Mouse (Mus musculus): ENCODE results near the gene Dennd4a. TPM values are rescaled to one million over a fixed set of nuclear protein-coding genes. Genes with fewer than 3 reads are reported as not detected.

The Dennd4a gene
- total RNA-seq, 4 experiments from 2014 or later, result 5.7 to 8.5 (median 6.3) TPM

DNA sequence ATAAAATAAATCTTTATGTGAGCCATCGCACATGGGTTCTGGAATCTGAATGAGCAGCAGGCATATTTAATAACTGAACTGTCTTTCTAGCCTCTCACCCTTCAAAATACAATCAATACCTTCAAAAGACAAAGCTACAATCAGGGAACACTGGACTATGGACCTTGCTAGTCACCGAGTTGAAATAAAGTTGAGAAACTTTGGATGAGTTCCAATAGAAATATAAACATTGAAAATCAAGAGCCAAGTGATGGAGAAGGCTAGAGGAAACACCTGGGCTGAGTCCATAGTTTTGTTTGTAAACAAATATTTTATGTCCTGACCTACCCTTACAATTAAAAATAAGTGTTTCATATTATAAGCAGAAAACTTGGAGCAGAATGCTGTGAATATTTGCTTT is 102.8 kb downstream of the Dennd4a start:
- DNase-seq (ENCODE audit: low spot score), result no peak

DNA sequence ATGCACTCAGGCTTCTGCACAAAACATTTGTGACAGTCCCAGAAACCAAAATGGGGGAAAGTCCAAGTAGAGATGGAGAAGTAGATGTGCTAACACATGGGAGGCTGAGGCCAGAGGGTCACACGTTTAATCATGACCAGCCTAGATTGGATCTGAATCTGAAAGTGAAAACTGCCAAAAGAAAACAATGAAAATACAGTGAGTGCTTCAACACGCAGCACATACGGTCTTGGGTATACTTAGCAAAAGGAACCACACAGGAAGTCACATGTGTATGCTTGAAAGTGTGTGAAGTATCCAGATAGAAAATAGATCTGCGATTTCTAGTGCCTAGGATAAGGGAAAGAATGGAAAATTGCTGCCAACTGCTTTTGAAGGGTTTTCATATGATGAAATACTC is 103.5 kb downstream of the Dennd4a start:
- no peak for DNase-seq (ENCODE audit: low spot score)

DNA sequence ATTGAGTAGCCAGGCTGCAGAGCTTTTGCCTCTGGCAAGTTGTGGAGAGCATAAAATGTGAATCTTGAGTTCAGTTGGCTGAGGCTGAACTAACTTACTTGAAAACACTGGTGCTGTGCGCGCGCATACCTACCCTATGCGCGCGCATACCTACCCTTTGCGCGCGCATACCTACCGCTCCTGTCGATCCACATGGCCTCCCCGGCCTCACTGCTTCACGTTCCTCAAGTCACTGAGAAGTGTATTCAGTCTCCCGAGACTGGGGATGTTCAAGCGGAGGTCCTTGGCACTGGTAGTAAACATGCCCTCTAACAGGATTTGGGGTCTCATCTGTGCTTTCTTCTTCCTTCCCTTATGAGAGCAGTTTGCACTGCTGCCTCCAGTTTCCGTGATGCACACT is 107.4 kb downstream of the Dennd4a start:
- no peak for DNase-seq (ENCODE audit: low spot score)

DNA sequence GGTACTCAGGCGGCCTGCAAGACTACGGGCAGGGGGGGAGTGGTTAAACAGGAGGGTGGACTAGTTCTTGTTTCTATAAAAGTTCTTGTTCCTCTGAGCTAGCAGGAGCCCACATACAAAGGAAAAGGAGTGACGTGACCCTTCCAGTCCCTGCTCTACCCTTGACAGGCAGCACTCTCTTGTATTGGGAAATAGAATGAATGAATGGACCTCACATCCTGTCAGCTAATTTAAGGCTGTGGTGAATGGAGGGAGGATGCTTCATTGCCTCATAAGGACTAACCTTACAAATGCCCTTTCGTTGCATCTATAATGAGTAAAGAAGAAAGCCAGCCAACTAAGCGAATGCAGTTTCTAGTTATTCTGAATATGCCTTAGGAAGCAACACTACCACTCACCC is 114.6 kb downstream of the Dennd4a start:
- DNase-seq (ENCODE audit: low spot score), result no peak

DNA sequence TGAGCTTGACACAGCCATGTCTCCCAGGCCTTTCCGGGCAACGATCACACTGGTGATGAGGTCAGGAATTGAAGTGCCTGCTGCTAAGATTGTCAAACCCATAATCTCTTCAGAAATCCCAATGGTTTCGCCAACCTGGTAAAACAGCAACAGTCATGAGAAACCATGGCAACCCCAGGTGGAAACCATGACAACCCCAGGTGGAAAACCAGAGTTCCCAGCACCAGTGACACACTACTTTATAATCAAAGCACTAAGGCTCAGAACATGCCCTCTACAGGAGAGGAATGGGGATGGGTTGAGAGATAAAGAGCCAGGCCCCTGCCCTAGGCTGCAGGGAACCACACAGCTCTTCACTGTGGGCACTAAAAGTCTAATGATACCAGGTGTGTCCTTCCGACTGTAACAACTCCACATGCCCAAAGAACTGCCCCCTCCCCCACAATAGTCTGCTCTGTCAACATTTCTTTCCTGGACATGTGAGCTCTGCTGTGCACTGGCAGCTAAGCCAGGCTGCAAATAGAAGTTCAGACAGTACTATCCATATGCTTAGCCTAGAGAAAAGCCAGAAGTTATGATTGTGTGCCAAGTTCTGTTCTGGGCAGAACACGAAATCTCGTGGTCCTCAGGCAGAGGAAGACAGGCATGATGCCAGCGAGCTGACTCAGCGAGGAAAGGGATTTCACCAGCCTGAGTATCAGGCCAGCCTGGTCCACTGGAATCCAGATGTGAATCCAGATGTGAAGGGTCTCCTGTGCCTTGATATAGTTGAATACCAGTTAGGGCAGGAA is 115.3 kb downstream of the Dennd4a start:
- DNase-seq (ENCODE audit: low spot score), result peak; percentile 66

DNA sequence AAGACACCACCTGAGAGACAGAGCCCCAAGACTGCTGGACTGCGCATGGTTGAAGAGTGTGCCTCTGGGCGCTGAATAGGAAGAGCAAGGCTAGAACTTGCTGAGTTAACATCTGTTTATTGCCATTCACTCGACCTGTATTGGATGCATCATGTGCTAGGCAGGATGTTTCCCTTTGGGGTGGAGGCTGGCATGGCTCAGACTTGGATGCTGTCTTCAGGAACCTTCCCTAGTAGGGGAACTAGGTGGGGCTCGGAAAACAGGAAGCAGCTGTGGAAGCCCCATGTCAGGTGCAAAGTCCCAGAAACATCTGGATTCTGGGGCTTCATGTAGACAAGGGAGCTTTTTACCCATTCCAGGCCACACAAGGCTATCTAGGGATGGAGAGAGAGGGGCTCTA is 119.1 kb downstream of the Dennd4a start:
- peak; percentile 43 for DNase-seq (ENCODE audit: low spot score)

DNA sequence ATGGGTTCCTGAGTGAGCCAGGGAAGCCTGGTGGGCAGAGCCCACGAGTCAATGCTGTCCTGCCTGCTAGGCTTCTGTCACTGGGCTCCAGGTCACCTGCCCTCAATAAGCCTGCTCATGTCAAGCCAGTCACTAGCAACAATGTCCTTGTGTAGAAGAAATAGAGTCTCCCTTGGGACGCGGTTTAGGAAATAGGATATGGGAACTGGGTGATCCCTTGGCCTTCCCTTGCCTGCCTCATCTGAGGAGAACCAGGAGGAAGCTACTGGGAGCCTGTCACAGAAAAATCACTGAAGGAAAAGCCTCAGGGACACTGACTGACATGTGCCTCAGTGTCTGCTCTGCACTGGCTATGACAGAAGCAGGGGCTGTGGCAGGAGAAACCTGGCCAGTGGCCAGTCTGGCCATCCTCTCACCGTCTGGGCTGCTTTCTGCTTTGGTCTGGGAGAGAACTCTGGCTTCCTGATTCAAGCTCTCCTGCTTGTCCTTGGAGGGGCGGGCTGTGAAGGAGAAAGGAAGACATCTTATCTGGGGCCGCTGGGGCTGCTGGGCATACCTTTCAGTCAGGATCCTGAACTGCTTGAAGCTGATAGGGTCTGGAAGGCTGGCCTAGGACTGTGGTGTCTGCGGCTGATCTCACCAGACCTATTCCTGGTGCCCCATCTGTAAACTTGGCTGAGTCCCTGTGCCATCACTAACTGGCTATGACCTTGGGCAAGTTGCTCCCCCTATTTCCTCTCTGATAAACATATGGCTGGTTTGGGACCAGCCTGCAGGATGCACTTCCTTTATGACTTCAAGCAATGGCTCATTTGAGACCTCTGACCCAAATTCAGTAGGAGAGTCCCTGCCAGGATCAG is 120.8 kb downstream of the Dennd4a start:
- DNase-seq (ENCODE audit: low spot score), result peak; percentile 44

DNA sequence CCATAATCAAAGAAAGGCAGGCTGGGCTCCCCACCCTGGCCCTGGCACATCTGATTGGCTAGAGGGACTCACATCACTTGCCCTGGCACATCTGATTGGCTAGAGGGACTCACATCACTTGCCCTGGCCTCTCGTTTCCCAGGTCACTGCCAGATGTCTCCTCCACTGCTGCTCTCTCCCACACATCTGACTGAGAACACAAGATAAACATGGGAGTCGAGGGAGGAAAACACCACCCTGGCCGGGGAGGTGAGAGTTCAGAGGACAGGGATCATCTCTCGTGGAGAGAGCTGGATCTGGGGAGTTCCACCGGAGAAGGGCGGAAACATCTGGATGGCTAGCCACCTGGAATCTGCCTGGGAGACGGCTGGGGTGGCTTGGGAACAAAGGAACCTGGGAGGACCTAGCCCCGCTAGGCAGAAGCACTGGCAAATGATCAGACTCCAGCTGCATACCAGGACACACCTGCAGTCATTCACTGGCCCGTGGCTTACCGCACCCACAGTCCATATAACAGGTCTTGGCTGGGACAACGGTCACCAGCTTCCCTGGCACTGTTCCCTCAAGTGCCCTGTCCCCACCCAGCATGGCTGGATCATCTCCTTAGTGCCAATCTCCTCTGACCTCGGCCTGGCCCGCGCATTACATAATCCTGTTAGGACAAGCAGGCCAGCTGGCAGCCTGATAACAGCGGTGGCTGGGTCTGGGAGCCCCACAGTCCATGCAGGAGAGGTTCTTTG is 123.0 kb downstream of the Dennd4a start:
- peak; percentile 69 for DNase-seq (ENCODE audit: low spot score)

DNA sequence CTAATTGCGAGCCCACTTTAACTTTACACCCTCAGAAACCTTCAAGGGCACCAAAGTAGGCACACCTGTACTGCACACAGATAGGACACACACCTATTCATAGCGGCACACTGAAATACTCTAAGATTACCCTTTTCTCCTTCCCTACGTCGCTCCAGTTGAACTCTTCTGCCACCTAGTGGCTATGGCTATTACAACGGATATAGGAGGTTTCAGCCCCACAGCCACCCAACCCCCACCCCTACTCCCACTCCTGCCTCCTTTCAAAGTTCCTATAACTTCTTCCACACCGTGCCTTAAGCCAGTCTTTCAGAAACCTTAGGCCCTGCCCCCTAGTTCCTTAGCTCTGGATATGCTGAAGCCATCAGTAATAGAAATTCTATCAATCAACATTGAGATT is 125.4 kb downstream of the Dennd4a start:
- peak; percentile 66 for DNase-seq (ENCODE audit: low spot score)

DNA sequence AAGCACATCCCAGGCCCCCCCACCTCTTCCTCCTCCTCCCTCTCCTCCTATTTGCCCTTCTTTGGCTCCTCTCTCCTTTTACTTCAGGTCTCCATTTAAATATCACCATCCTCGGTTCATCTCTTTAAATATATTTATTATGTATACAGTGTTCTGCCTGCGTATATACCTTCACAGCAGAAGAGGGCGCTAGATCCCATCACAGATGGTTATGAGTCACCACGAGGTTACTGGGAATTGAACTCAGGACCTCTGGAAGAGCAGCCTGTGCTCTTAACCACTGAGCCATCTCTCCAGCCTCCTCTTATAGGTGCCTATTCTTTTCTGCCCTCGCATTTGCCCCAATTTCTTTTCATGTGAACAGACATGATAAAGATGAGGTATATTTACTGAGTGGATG is 126.4 kb downstream of the Dennd4a start:
- DNase-seq (ENCODE audit: low spot score), result no peak

DNA sequence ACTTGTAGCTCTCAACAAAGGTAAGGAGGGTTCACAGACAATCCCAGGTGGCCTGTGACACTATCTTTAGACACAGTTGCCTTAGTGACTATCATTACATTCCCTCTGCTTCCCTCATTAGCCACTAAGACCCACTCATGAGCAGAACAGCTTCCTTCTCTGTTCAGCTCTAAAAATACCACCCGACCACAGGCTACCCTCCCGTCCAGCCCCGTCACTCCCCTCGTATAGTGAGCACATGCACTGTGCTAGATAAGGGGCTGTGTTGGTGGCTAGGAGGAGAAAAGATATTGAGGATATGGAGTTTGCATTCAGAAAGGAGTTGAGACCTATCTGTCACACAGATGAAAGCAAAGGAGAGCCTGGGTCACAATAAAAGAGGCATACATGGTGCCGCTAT is 127.4 kb downstream of the Dennd4a start:
- DNase-seq (ENCODE audit: low spot score), result no peak

DNA sequence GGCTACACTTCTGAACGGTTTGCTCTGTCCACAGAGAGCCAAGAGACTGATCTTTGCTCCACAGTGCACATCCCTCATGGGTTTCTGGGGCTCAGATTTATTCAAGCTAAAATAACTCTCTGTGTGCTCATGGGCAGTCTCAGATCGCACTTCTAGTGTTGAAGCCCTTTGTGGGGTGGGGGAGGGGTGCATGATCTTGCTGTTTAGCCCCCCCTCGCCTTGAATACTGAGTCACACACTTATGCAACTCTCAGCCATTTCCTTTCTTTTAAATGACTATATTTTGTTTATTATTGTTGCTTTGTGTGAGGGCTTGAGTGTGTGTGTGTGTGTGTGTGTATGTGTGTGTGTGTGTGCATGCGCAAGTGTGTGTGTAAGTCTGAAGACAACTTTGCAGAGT is 128.1 kb downstream of the Dennd4a start:
- no peak for DNase-seq (ENCODE audit: low spot score)

DNA sequence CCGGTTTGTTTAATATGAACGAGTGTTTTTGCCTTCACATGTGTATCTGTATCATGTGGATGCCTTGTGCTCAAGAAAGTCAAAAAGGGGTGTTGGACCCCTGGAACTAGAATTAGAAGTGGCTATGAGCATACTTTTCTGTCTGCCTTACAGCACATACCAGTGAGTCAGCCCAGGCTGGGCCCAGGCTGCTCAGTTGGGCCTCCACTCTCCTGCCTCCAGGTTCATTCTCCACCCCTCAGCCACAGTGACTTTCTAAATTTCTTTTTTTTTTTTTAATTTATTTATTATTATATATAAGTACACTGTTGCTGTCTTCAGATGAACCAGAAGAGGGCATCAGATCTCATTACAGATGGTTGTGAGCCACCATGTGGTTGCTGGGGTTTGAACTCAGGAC is 128.7 kb downstream of the Dennd4a start:
- DNase-seq (ENCODE audit: low spot score), result no peak

DNA sequence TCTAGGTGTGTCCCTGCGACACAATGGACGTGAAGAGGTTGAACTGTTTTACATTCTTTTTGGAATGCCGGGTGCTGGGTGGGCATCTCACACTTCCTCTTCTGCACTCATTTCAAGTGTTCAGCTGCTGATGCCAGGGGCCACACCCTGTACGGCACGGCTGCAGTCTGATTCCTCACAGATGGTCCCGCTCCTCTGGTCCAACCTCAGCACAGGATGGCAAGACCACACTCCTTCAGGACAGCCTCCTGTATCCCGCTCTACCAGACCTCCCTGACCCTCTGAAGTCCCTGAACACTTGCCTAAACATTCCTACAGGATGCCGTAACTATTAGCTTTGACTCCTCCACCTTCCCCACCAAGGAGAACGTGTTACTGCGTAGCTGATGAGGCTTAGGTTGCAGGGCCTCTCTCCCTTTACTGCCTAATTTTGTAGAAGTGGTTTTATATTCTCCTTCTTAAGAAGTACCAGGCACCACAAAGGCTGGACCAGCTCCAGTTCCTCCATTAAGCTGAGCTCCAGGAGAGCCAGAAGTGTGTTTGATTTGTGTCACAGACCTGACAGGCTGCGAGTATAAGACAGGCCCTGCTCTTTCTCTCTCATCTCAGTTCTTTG is 129.7 kb downstream of the Dennd4a start:
- no peak for DNase-seq (ENCODE audit: low spot score)

DNA sequence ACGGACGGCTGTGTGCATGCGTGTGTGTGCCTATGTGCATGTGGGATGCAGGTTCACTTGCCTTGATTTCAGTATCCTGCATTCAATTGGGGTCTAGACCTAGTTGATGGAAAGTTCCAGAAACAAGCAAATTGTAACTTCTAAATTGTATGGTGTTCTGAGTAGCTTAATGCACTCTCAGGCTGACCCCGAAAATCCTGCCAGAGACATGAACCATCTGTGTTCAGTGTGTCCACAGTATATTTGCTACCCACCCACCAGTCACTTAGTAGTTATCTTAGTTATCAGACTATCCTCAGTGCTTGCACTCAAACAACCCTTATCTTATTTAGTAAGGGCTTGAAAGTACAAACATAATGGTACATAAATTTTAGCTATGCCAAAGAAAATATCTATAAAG is 130.5 kb downstream of the Dennd4a start:
- no peak for DNase-seq (ENCODE audit: low spot score)

DNA sequence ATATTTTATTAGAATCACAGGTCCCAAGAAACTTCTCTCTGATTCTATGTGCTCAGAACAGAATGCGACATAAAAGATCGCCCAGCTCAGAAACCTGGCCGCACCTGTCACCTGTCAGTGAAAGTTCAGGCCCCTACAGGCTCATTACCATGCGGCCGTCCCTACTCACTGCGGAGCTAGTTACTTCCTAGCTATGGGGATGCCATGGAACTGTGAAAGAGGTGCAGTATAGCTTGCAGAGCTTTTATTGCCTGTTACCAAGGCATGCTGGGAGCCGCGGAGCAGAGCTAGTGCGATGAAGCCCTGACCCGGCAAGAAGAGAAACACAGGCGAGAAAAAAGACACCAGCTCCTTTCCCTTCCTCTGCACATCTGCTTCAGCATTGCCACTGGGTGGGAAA is 132.9 kb downstream of the Dennd4a start:
- DNase-seq (ENCODE audit: low spot score), result no peak

DNA sequence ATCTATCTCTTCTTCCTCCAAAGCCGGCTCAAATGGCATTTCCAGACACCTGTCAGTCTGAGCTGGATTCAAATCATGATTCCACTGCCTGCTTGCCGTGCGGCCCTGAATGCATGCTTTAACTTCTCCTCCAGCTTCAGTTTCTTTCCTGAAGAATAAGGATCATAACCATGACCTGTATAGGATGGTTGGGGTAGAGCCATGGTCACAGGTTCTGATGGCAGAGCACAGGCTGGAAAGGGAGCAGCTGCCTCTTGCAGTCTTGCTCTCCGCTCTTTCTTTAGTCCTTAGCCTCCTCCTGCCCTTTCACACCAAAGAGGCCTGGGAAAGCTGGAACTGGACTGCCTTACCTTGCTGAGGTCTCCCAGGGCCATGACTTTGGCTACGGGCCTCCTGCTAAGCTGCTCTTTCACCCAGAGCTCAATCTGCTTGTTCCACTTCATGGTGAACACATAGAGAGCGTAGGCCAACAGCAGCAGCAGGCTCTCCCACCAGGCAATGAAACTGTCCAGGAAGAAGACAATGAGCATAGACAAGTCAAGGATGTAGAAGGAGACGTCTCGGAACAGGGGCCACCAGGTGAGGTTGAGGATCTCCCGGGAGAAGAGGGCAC is 136.4 kb downstream of the Dennd4a start:
- no peak for DNase-seq (ENCODE audit: low spot score)

DNA sequence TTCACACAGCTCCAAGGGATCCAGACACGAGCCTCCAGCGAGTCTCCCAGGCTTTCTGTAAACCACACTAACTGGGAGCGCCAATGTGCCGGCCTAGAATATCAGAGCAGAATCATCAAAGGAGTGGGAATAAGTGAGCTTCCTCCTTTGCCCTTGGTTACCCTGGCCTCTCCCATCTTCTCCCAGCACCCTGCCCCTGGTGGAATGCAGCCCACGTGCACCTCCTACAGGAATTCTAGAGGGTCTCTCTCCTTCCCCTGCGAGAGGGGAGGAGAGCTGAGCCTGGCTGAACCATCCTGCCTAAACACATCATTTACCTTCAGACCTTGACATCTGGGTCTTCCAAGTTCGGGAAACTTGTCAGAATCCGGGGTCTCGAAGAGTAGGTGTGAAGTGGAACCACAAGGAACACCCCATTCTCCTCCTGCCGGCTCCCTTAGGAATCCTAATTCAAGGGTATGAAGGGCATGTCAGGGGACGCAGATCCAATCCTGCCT is 140.1 kb downstream of the Dennd4a start, which contains the start of gene Slc24a1:
Gene Slc24a1, minus strand, starts transcription at position 447 of the 497 bp plus-strand sequence.
- no peak for DNase-seq (ENCODE audit: low spot score)

DNA sequence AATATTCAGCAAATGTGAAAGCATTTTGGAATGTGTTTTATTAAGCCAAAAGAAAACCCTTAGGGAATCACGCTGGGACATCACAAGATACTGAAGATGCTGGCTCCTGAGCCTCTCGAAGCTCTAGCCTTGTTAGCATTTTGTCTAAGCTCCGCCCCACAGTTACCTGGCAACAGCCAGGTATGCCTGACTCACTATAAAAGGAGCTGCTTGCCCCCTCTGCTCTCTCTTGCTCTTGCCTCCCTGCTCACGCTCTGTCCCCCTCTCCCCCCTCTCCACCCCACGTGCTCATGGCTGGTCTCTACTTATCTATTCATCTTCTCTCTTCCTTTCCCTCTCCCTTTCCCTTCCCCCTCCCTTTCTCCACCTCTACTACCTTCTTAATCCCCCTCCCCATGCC is 140.9 kb downstream of the Dennd4a start:
- DNase-seq (ENCODE audit: low spot score), result no peak

DNA sequence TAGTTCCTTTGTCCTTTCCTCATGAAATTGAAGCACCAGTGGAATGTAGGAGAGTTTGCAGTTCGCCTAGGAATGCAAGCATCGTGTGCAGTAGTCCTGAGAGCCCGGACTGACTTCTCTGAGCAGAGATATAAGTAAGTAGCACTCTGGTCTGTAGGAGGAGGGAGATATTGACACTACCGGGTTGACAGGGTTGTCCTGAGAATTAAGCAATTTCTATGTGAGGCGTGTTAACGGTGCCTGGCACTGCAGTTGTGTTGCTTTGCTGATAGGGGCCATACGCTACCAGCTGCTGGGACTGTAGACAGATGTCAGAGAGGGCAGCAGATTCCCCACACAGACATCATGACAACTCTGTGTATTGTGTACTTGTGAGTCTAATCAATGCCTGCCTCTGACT is 142.1 kb downstream of the Dennd4a start:
- DNase-seq (ENCODE audit: low spot score), result no peak

DNA sequence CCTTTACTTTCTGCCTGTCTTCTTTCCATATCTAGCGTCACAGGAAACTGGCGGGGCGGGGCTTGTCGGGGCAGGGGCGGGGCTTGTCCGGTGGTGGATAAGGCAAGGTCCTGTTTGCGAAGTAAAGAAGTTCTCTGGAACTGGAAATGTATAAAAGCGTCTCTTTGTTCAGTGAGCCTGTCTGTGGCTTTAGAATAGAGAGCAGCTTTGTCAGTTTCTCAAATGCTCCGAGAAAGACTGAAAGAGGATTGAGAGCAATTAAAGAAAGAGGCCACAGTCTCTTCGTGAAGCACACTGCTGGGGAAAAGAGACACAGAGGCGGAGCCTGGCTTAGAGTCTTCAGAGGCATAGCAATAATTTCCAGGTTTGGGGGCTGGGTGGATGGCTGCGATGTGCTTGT is 145.2 kb downstream of the Dennd4a start:
- no peak for DNase-seq (ENCODE audit: low spot score)

Data from heart, adult 8-10 months (tissue).